Mouse (Mus musculus) spleen, adult 2 months (tissue): ENCODE measurements around the gene Neb.

Experiments used
- CTCF ChIP-seq: fragments of 200-500 bp; IDR thresholded peaks from 2 replicates; pipeline ENCODE4 v1.5.1; 2011; ENCODE audit warnings: mild to moderate bottlenecking, inconsistent platforms; ENCODE audit not compliant: insufficient read depth, insufficient read length, insufficient replicate concordance; ENCODE audit errors: extremely low read depth
- POLR2A ChIP-seq: fragments of 200-500 bp; IDR thresholded peaks from 2 replicates; pipeline ENCODE4 v1.6.1; 2011; ENCODE audit warnings: low read depth, low read length, inconsistent platforms

DNA sequence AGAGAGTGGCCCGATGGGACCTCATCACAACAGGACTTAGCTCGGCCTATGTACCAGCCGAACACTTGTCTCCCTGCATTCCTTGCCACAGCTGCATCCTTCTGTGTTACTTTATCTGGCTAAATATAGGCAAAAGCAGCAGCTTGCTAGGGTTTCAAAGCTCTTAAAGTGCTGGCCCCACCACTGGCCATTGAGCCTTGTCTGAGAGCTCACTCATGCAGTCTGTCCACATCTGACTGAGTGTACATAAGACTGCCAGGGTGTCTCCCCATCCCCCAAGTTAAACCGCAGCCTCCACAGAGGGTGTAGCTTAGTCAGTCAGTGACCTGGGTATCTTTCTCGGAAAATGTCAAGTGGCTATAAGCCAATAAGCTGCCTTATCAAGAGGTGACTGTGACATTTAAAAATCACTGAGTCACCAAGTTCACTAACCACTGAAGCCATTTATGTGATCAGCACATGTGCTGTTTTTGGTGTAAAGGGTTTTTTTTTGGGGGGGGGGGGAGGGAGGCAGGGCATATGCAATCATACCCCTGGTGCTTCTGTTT, 59.2 kb downstream of the Neb start:
- TF ChIP-seq CTCF (no peak), POLR2A (no peak)
